Mouse (Mus musculus): ENCODE data around the gene Diras2. TPM values are rescaled to one million over a fixed set of nuclear protein-coding genes. Genes with fewer than 3 reads are reported as not detected.

Gene Diras2
- 0.11 TPM in 2 replicates for polyA plus RNA-seq (2016; fragmentation: Nextera tagmentation; extraction: Ambion mirVana)

DNA sequence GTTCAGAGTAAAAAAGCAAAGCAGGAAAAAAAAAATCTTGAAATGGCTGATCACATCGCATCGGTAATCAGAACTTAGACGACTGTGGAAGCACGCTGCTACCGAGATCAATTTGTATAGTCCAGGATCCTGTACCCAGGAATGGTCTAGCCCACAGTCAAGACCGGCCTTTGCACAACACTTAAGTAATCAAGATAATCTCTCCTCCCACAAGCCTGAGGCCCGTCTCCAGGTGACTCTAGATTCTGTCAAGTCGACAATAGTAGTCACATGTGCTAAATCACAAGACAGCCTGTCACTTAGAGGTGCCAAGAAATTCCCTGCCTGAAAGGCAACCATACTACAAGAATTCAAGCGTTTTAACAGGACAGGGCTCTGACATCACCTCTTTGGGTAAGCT is at the start of gene Diras2:
Gene Diras2, minus strand, starts transcription at position 159 of the 400 bp plus-strand sequence.
- Histone ChIP-seq H3K4me1 (peaks cover 8% of the 10 kb centered on the region), H3K9me3 (replicated peaks) (no peaks in the 10 kb centered on the region), H3K36me3 (no peaks in the 10 kb centered on the region), H3K4me3 (peak within 1 kb of the TSS; percentile 60), H3K27me3 (ENCODE audit: low read depth, poor library complexity, severe bottlenecking) (peaks cover 60% of the 10 kb centered on the region), H3K27ac (peak within 1 kb of the TSS; percentile 14; the same call in 1 of the 2 replicates)
- WGBS = 56% methylated on average over 9 of the region's 9 CpGs
- no peak for DNase-seq (ENCODE audit: low spot score)

DNA sequence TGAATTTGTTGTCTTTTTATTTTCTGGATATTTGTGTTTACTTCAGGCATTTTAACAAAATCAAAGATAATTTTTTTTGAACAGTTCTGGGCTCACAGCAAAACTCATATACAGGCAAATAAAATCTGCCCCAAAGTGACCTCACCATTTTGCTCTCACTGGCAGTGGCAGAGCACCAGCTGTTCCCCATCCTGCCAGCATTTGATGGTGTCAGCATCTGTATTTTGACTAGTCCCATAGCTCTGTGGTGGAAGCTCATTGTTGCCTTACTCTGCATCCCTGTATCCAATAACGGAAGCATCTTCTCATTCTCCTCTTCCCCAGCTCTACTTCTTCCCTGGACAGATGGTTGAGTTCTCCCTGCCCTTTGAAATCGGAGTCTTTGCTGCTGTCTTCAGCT is 47.7 kb upstream of the Diras2 start:
- no peaks in the 10 kb centered on the region for H3K36me3 ChIP-seq
- H3K27me3 ChIP-seq (ENCODE audit: low read depth, poor library complexity, severe bottlenecking) = peaks cover 29% of the 10 kb centered on the region
- 72% methylated on average over 2 of the region's 2 CpGs for whole genome bisulfite sequencing
- no peak overlapping the region for H3K4me3 ChIP-seq
- DNase-seq (ENCODE audit: low spot score) = no peak
- no peak overlapping the region for H3K27ac ChIP-seq
- no peaks in the 10 kb centered on the region for H3K9me3 ChIP-seq (replicated peaks)
- peaks cover 31% of the 10 kb centered on the region for H3K4me1 ChIP-seq

DNA sequence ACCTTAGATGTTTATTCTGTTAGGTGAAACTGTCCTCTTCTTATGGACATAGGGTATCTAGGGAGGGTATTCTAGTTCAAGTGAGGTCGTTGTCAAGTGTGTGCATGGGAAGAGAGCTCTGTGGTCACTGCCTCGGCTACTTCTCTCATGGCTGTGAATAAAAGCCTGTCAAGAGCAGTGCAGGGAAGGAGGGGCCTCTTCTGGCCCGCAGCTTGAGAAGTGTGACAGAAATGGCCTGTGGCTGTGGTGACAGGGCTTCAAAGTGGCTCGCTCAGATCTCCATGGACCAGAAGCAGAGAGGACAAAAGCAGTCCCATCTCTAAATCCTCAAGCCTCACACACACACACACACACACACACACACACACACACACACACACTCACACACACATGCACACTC is 46.9 kb upstream of the Diras2 start:
- Histone ChIP-seq H3K4me1 (peaks cover 26% of the 10 kb centered on the region), H3K9me3 (replicated peaks) (no peaks in the 10 kb centered on the region), H3K27me3 (ENCODE audit: low read depth, poor library complexity, severe bottlenecking) (peaks cover 24% of the 10 kb centered on the region), H3K27ac (peak overlapping the region; percentile 77; the same call in 1 of the 2 replicates), H3K4me3 (no peak overlapping the region), H3K36me3 (no peaks in the 10 kb centered on the region)
- DNase-seq (ENCODE audit: low spot score) = no peak
- WGBS = 40% methylated on average over 4 of the region's 4 CpGs

DNA sequence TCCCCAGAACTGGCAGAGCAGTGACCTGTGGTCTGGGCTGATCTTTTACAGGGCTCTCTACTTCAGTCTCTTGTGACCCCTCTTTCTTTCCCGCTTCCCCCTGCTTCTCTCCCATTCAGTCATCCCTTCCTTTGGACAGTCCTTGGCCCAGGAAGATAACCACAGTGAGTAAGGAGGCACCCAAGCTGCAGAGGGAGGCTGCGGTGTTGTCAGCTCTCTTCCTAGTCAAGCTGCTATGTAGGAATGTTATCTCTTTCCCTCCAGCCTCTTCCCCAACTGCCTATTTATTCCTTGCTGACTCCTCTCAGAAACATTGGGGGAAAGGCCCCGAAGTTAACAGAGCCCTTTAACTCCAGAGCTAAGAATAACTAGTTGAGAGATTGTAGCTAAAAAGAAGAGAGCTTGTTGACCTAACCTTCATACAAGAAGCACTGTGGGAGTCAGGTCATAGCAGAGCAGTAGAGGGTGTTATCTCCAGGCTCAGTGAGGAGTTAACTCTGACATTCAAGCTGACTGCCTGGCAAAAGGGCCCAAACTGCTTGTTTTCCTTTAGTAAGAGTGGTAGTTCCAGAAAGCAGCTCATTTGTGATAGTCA is 46.3 kb upstream of the Diras2 start:
- DNase-seq (ENCODE audit: low spot score) = no peak
- H3K4me1 ChIP-seq = peaks cover 23% of the 10 kb centered on the region
- no peaks in the 10 kb centered on the region for H3K36me3 ChIP-seq
- H3K27me3 ChIP-seq (ENCODE audit: low read depth, poor library complexity, severe bottlenecking) = peaks cover 19% of the 10 kb centered on the region
- no peaks in the 10 kb centered on the region for H3K9me3 ChIP-seq (replicated peaks)
- H3K27ac ChIP-seq = peak overlapping the region; percentile 77
- WGBS = 85% methylated on average over 3 of the region's 3 CpGs
- no peak overlapping the region for H3K4me3 ChIP-seq

DNA sequence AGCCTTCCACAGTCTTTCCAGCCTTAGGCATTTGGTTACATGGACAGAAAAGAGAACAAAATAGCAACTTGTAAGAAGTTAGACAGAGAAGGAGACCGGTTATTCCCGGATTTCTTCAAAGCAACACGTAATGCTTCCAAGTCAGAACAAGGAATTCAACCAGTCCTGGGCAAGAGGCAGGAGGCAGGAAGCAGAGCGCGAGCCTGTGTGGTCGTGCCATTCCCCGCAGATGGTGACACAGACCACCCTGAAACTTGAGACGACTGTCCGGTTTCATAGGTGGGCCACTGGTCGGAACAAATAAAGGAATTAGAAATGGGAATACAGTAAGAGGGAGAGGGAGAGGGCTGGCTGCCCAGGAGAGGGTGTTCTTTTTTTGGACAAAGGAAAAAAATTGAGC is 45.8 kb upstream of the Diras2 start:
- H3K9me3 ChIP-seq (replicated peaks) = no peaks in the 10 kb centered on the region
- H3K36me3 ChIP-seq = no peaks in the 10 kb centered on the region
- H3K27me3 ChIP-seq (ENCODE audit: low read depth, poor library complexity, severe bottlenecking) = peaks cover 13% of the 10 kb centered on the region
- peak; percentile 58 for DNase-seq (ENCODE audit: low spot score)
- peaks cover 23% of the 10 kb centered on the region for H3K4me1 ChIP-seq
- H3K27ac ChIP-seq = peak overlapping the region; percentile 77
- no peak overlapping the region for H3K4me3 ChIP-seq
- WGBS = 45% methylated on average over 10 of the region's 10 CpGs

DNA sequence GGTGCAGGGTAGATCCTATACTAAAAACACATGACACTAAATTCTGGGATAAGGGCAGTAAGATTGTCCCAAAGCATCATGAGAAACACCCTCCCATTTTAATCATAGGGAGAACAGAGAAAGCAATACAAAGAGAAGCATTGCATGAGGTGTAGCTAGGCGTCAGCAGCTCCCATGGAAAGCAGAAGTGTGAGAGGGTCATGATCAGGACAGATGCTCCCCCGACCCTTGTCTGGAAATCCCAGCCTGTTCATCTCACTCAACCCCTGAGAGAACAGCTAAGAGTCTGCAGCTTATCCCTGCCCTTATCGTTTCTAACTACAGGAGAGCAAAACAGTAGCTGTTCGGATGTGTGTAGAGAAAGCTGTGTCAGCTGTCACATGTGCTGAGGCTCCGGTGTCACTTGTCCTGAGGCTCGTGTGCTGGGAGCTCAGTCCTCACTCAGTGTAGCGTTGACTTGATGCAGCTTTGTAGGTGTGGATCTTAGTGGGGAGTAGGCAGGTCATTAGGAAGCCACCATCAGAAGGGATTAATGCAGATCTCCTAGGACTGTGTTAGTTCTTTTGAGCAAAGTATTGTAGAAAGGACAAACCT is 45.0 kb upstream of the Diras2 start:
- no peaks in the 10 kb centered on the region for H3K9me3 ChIP-seq (replicated peaks)
- no peak overlapping the region for H3K4me3 ChIP-seq
- DNase-seq (ENCODE audit: low spot score) = no peak
- 73% methylated on average over 7 of the region's 7 CpGs for WGBS
- H3K27ac ChIP-seq = no peak overlapping the region
- peaks cover 23% of the 10 kb centered on the region for H3K4me1 ChIP-seq
- peaks cover 6% of the 10 kb centered on the region; the same call in 1 of the 2 replicates for H3K27me3 ChIP-seq (ENCODE audit: low read depth, poor library complexity, severe bottlenecking)
- no peaks in the 10 kb centered on the region for H3K36me3 ChIP-seq

DNA sequence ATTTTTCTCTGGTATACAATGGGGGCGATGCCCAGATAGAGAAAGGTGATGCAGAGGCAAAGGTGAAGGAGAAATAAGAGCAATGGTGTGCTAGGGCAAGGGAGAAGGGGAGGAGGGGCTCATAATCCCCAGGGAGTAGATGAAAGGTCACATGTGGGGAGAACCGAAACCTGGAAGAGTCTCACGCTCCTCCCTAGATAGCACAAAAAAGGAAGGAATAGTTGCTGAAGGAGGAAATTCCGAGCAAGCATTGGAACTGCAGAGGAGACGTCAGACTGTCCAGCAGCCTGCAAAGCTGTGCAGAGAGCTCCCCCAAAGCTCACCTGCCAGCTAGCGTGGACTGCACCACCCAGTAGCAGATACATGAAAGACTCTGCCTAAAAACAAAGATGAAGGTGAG is 44.4 kb upstream of the Diras2 start:
- no peaks in the 10 kb centered on the region; the same call in 1 of the 2 replicates for H3K27me3 ChIP-seq (ENCODE audit: low read depth, poor library complexity, severe bottlenecking)
- no peak overlapping the region for H3K4me3 ChIP-seq
- H3K9me3 ChIP-seq (replicated peaks) = no peaks in the 10 kb centered on the region
- no peaks in the 10 kb centered on the region for H3K36me3 ChIP-seq
- H3K4me1 ChIP-seq = peaks cover 23% of the 10 kb centered on the region
- WGBS = 85% methylated on average over 6 of the region's 6 CpGs
- DNase-seq (ENCODE audit: low spot score) = no peak
- H3K27ac ChIP-seq = no peak overlapping the region

DNA sequence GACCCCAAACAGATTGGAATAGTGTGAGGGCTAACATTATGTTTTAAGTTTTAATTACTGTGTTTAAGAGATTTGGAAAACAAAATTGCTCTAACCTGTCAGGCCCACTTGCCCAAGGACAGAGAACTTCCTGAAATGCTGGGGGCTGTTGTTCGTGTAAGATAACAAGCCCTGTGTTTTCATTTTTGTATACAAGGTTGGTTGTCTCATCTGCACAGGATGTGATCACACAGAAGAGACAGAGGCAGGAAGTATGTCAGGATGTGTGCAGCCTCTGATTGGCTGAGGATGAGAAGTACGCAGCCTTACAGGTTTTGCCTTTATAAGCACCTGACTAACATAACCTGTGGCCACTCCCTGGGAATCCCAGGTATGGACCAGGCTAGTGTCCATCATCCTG is 43.2 kb upstream of the Diras2 start:
- Histone ChIP-seq H3K27ac (no peak overlapping the region), H3K36me3 (no peaks in the 10 kb centered on the region), H3K4me3 (no peak overlapping the region), H3K9me3 (replicated peaks) (no peaks in the 10 kb centered on the region), H3K4me1 (peaks cover 23% of the 10 kb centered on the region), H3K27me3 (ENCODE audit: low read depth, poor library complexity, severe bottlenecking) (no peaks in the 10 kb centered on the region; the same call in 1 of the 2 replicates)
- DNase-seq (ENCODE audit: low spot score) = no peak
- WGBS = 87% methylated on average over 2 of the region's 2 CpGs

DNA sequence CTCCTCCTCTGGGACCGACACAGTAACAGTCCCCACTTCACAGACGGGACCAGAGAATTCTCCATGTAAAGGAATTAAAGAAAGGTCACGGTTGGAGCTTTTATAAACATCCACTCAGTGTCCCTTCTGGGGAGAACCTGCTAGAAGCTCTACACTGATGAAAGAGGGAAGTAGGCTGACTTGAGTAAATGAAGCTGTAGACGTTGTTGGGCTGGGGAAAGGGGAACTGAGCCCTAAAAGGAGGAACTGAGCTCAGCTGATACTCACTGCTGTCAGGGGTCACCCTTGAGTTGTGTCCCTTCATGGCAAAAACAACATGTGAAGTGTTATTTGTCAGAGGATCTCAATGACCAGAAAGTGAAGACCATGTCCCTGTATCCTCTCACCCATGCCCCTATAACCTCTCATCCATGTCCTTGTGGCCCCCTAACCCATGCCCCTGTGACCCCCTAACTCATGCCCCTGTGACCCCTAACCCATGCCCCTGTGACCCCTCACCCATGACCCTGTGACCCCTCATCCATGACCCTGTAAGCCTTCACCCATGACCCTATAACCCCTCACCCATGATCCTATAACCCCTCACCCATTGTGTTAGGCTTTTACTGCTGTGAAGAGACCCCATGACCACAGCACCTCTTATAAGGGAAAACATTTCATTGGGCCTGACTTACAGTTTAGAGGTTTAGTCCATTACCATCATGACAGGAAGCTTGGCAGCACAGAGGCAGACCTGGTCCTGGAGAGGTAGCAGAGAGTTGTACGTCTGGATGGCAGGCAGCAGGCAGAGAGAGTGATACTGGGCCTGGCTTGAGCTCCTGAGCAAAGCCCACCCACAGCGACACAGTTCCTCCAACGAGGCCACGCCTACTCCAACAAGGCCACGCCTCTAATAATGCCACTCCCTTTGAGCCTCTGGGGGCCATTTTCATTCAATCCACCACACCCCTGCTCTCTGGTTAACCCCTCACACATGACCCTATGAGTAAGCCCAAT is 41.7 kb upstream of the Diras2 start:
- no peaks in the 10 kb centered on the region for H3K27me3 ChIP-seq (ENCODE audit: low read depth, poor library complexity, severe bottlenecking)
- peaks cover 17% of the 10 kb centered on the region for H3K4me1 ChIP-seq
- no peak overlapping the region for H3K27ac ChIP-seq
- no peaks in the 10 kb centered on the region for H3K36me3 ChIP-seq
- H3K9me3 ChIP-seq (replicated peaks) = no peaks in the 10 kb centered on the region
- H3K4me3 ChIP-seq = no peak overlapping the region
- 82% methylated on average over 9 of the region's 9 CpGs for WGBS
- no peak for DNase-seq (ENCODE audit: low spot score)

DNA sequence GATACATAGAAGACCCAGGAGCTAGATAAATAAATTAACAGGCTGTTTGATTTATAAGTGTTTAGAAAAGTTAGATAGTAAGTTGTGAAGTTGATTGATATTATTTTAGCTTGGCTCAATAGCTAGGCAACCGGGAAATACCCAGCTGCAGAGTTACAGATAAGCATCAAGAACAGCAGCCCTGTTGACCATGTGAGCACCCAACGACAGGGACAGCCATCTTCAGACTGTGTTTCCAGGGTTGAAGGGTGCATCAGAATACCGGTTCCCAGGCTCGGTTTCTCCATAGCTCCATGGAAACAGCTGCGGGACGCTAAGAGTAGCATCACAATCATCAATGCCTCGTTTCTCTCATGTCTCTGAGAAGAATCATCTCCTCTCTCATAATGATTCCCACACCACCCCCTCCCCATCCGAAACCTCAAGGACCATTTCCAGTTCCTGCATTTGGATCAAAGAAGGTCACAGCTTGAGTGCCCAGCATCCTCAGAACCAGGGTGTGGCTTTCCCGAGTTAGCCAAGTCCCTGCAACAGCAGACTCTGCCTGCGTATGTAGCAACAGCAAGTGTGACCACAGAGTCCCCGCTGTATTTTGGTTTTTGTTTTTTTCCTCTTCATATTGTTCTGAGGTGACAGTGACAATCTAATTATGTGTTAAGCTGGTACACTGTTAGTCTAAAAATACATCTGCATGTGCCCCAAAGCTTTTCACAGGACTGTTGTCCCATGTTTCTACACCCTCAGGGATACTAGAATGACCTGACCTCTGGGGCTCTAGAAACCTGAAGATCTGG is 40.7 kb upstream of the Diras2 start:
- DNase-seq (ENCODE audit: low spot score) = no peak
- Histone ChIP-seq H3K4me1 (peaks cover 7% of the 10 kb centered on the region), H3K36me3 (no peaks in the 10 kb centered on the region), H3K4me3 (no peak overlapping the region), H3K27me3 (ENCODE audit: low read depth, poor library complexity, severe bottlenecking) (no peaks in the 10 kb centered on the region), H3K9me3 (replicated peaks) (no peaks in the 10 kb centered on the region), H3K27ac (no peak overlapping the region)
- WGBS = 78% methylated on average over 11 of the region's 11 CpGs

DNA sequence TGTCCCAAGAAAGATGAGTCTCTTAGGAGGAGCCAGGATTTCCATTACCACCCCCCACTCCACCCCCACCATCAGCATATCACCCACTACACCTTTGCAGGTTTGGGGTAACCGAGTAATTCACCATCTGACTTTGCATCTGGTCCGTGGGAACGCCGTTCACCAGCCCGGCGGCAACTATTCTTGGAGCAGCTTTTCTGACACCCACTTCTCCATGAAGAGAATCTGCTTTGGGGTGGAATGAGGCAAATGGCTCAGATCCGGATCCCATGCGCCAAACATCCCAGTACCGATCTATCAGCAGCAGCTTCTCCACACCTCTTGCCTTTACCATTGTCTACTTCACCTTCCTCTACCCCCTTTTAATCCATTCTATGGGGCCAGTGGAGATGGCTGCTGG is 39.2 kb upstream of the Diras2 start:
- no peaks in the 10 kb centered on the region for H3K36me3 ChIP-seq
- no peaks in the 10 kb centered on the region for H3K27me3 ChIP-seq (ENCODE audit: low read depth, poor library complexity, severe bottlenecking)
- WGBS = 89% methylated on average over 9 of the region's 9 CpGs
- H3K4me1 ChIP-seq = no peaks in the 10 kb centered on the region
- H3K9me3 ChIP-seq (replicated peaks) = no peaks in the 10 kb centered on the region
- no peak overlapping the region for H3K27ac ChIP-seq
- DNase-seq (ENCODE audit: low spot score) = no peak
- H3K4me3 ChIP-seq = no peak overlapping the region

DNA sequence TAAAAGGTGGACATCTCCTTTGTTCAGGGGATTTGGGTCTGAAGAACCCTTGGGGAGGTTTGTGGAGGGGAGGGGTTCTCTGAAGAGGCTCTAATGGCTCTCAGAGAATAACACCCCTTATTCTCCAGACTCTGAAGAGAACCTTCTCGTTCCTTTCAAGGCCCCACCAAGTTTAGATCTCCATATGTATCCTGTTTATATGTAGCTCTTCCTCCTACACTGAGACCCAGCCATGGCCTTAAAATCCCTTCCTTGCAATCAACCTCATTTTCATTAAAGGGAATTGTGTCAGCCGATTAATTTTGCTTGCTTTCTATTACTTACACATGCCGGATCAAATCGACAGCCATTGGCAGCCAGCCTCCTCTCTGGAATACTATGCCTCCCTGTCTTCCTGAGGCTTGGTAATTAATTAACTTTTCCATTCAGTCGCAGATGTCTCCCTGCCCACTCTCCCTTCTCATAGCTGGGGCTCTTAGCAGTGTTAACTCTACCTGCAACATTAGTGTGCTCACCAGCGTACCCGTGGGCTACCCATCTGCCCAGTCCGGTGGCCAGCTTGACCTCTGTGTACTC is 38.2 kb upstream of the Diras2 start:
- H3K36me3 ChIP-seq = no peaks in the 10 kb centered on the region
- H3K4me1 ChIP-seq = no peaks in the 10 kb centered on the region
- no peak overlapping the region for H3K4me3 ChIP-seq
- no peaks in the 10 kb centered on the region for H3K27me3 ChIP-seq (ENCODE audit: low read depth, poor library complexity, severe bottlenecking)
- DNase-seq (ENCODE audit: low spot score) = no peak
- no peak overlapping the region for H3K27ac ChIP-seq
- 81% methylated on average over 8 of the region's 8 CpGs for WGBS
- H3K9me3 ChIP-seq (replicated peaks) = no peaks in the 10 kb centered on the region

Measured in limb, embryonic 10.5 days (tissue).